Mouse (Mus musculus) bone marrow macrophage, adult 2 months (primary cell): Measurements from ENCODE around the gene Pgbd5. TPM values are rescaled to one million over a fixed set of nuclear protein-coding genes. Genes with fewer than 3 reads are reported as not detected.

Source experiments
- H3K27ac ChIP-seq: 2 replicates; pipeline ENCODE4 v1.5.1; 2012; ENCODE audit warnings: low read depth, low read length; ENCODE audit not compliant: insufficient read depth
- H3K4me1 ChIP-seq: 2 replicates; pipeline ENCODE4 v1.6.1; 2012; ENCODE audit warnings: low read length; ENCODE audit not compliant: control insufficient read depth, insufficient read depth
- H3K4me3 ChIP-seq: 2 replicates; pipeline ENCODE4 v1.5.1; 2012; ENCODE audit warnings: mild to moderate bottlenecking, low read length, moderate library complexity; ENCODE audit not compliant: insufficient read depth
- CTCF ChIP-seq: IDR thresholded peaks from 2 replicates; pipeline ENCODE4 v1.5.1; 2012; ENCODE audit warnings: low read depth, mild to moderate bottlenecking, low read length, moderate library complexity
- POLR2A ChIP-seq: IDR thresholded peaks from 2 replicates; pipeline ENCODE4 v1.6.1; 2012; ENCODE audit warnings: mild to moderate bottlenecking, low read depth, low read length, borderline replicate concordance
- polyA plus RNA-seq: library from polyadenylated mRNA; stranded (reverse); fragments of >200 nt; gene quantifications from 2 replicates; pipeline ENCODE4 v1.2.4, GENCODE M21; 2012; ENCODE audit not compliant: missing spikeins, insufficient read depth, insufficient read length

Gene Pgbd5
- polyA plus RNA-seq, 1 experiment: not detected

DNA sequence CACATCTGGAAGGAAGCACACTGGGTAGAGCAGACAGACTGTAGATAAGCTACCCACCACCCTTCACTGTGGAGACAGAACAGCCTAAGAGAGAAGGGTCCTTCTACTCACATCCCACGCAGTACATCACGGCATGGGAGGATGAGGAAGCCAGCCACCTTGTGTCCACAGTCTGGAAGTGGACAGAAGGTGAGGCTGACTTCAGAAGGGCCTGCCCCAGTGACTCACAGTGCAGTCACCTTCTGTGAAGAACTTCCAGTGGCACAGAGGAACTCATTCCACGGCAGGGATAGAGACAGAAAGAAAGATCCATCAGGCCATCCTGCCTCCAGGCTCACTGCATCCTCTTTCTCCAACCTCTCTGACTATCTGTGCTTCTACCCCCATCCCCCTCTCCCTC, 99.7 kb downstream of the Pgbd5 start:
- H3K27ac ChIP-seq: no peak overlapping the region
- TF ChIP-seq CTCF (no peak), POLR2A (no peak)
- H3K4me3 ChIP-seq: no peak overlapping the region
- no peaks in the 10 kb centered on the region for H3K4me1 ChIP-seq

DNA sequence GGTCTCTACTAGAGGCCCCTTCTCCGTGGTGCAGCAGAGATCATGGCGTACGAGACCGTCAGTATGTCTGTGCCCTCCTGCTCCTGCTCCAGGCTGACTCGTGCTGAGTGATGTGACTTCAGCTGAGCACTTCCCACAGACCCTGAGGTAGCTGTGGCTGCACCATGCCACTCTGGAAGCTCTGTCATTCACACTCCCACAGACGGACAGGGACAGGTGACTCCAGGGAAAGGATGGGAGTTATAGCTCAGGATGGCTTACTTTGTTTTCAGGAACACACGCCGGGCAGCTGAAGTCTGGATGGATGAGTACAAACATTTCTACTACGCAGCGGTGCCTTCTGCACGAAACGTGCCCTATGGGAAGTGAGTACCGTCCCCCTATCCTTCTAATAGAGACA, 103.2 kb downstream of the Pgbd5 start:
- Histone ChIP-seq H3K4me3 (no peak overlapping the region), H3K4me1 (no peaks in the 10 kb centered on the region), H3K27ac (no peak overlapping the region)
- TF ChIP-seq CTCF (no peak), POLR2A (no peak)

DNA sequence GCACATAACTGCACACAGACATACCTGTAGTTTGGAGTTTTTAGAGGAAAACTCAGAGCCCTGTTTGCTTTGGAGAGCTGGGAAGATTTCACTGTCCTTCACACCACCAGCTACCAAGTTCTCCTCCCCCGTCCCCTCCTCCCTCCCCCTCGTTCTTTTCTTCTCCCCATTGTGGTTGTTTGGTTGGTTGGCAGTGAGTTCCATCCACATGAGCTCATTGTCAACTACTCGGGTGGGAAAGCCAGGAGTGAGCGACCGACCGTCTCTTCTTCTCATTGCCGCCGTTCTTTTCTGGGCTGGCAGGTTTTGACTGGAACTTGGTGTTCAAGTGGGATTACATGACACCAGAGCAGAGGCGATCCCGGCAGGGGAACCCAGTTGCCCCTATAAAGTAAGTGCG, 107.8 kb downstream of the Pgbd5 start:
- H3K4me3 ChIP-seq: no peak overlapping the region
- no peak for TF ChIP-seq CTCF
- no peak for TF ChIP-seq POLR2A
- no peak overlapping the region for H3K27ac ChIP-seq
- 0 out of 2 replicates have a peak, but pooled peaks cover 2% of the 10 kb centered on the region for H3K4me1 ChIP-seq

DNA sequence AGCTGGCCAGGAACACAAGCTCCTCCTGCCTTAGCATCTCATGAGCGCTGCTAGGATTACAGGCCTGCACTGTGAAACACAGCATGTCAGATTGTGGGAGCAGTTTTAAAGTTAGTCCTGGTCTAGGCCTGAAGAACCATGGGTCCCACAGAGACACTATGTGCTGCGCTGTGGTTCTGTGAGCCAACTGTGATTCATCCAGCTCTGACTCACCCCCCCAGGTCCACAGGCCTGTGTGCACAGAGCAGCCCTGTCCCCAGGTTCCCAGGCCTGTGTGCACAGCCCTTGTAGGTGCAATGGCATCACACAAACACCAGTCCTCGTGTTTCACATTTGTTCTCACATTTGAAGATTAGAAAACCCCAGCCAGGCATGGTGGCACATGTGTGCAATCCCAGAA, 108.4 kb downstream of the Pgbd5 start:
- 0 out of 2 replicates have a peak, but pooled peaks cover 2% of the 10 kb centered on the region for H3K4me1 ChIP-seq
- H3K27ac ChIP-seq: no peak overlapping the region
- no peak overlapping the region for H3K4me3 ChIP-seq
- TF ChIP-seq CTCF (no peak), POLR2A (no peak)

DNA sequence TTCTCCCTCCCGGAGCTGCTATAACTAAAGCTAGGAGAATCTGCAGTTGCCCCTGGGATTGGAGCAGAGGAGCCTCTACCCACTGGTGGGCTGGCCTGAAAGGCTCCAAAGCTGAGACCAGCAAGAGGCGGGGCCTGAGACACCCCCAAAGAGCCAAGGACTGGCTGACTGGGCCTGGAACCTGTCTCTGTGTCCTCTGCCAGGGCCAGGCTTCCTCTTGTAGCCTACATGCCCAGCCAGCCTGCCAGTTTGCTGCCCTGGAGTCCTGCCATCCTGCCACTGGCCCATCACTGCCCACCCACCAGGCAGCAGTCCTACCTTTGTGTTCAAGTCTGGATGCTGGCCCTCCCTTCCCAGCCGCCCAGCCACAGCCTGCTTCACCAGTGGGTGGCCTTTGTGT, 109.0 kb downstream of the Pgbd5 start:
- Histone ChIP-seq H3K27ac (no peak overlapping the region), H3K4me3 (no peak overlapping the region), H3K4me1 (0 out of 2 replicates have a peak, but pooled peaks cover 2% of the 10 kb centered on the region)
- no peak for TF ChIP-seq POLR2A
- TF ChIP-seq CTCF: no peak

DNA sequence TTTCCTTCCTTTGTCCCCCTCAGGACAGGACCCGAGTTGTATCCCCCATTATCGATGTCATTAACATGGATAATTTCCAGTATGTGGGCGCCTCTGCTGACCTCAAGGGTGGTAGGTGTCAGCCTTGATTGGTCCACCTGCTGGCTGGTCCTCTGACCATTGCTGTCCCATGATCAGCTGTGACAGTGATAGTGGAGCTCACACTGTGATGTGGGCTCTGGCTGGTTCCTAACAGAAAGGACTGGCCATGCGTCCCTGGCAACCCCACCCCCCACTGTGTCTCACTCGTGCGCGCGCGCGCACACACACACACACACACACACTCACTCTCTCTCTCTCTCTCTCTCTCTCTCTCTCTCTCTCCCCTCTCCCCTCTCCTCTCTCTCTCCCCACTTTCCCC, 109.8 kb downstream of the Pgbd5 start:
- H3K27ac ChIP-seq: no peak overlapping the region
- no peak overlapping the region for H3K4me3 ChIP-seq
- 0 out of 2 replicates have a peak, but pooled peaks cover 2% of the 10 kb centered on the region for H3K4me1 ChIP-seq
- TF ChIP-seq POLR2A (no peak), CTCF (no peak)

DNA sequence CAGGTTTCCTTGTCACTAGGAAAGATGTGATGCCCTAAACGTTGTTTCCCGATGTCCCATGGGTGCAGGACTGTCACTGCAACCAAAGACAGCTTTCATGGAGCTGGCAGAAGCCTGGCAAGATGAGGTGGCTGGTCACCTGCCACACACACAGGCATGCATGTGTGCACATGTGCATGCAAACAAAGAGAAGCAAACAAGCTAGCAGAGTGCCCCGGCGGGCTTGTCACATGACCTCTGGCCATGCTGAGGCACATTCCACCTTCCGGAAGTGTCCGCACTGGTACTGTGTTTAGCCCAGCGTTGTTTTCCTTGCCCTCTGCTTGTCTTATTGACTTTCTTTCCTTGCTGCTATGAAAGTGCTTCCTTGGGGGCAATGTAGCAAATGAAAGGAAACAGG, 111.2 kb downstream of the Pgbd5 start:
- Histone ChIP-seq H3K4me3 (no peak overlapping the region), H3K27ac (no peak overlapping the region), H3K4me1 (0 out of 2 replicates have a peak, but pooled peaks cover 2% of the 10 kb centered on the region)
- no peak for TF ChIP-seq CTCF
- TF ChIP-seq POLR2A: no peak

DNA sequence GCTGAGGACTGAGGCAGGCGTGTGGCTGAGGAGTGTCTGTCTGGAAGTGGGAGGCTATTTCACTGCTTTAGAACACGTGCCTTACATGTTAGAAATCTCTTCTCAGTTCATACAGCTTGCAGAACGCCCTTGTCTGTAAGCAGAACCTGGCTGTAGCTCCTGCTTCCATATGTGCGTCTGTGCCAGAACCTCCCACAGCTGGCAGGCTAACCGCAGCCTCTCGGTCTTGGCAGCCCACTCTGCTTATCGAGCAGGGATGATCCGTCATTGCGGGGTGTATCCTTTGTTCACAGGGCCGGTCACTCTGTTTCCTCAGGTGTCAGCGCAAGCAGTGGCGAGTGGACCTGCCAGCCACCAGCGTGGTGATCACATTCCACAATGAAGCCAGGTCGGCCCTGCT, 116.1 kb downstream of the Pgbd5 start:
- TF ChIP-seq POLR2A (no peak), CTCF (no peak)
- Histone ChIP-seq H3K4me3 (no peak overlapping the region), H3K4me1 (no peaks in the 10 kb centered on the region), H3K27ac (no peak overlapping the region)

DNA sequence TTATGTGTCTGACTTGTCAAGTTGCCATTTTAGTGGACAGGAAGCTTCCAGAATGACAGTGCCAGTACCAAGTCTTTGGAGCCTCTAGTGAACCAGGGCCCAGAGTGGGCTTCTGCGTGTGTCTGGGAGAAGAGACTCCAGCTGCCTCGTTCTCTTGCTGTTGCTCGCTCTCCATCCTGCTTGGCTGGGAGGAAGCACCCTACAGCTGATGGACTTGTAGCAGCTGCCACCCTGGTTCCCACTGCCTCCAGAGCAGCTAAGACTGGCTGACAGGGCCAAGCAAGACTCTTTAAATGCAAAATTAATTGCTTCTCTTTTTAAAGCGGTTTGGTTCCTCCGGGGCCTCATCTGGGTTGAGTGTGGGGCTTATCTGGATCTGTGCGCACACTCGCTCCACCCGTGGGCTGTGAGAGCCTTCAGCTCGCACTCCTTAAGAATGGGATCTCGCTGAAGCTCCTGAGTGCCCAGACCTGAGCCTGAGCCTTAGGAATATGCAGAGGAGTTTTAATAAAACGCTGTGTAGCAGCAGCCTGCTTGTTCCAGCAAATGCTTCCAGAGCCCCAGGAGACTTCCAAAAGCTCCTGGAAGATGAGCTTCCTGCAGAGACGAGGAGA, 118.1 kb downstream of the Pgbd5 start:
- TF ChIP-seq POLR2A (no peak), CTCF (no peak)
- no peaks in the 10 kb centered on the region for H3K4me1 ChIP-seq
- H3K4me3 ChIP-seq: no peak overlapping the region
- no peak overlapping the region for H3K27ac ChIP-seq

DNA sequence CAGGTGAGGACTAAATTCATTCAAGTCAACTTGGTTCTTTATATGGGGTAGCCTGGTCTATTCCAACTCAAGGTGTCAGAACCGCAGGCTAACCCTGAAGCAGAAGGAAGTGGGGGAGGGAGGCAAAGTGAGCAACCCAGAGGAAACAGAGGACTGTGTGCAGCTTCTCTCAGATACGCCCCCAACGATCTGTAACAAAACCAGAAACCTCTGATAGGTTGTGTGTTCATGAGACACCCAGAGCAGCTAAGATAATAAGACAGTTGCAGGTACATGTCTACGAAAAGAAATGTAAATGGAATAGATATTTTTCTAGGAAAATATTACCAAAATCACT, 120.2 kb downstream of the Pgbd5 start:
- TF ChIP-seq POLR2A (no peak), CTCF (no peak)
- no peak overlapping the region for H3K4me3 ChIP-seq
- no peak overlapping the region for H3K27ac ChIP-seq
- no peaks in the 10 kb centered on the region for H3K4me1 ChIP-seq

Other genes starting within 250 kb of the Pgbd5 start
- 43.9 and 57.1 TPM in 2 replicates for gene Galnt2, start 208.3 kb downstream of the Pgbd5 start, polyA plus RNA-seq
- gene Cog2, start 81.1 kb upstream of the Pgbd5 start, polyA plus RNA-seq: 19.4 and 23.7 TPM in 2 replicates
- gene Agt, start 130.0 kb upstream of the Pgbd5 start, polyA plus RNA-seq: not detected in 2 replicates
- gene Capn9, start 136.5 kb upstream of the Pgbd5 start, polyA plus RNA-seq: not detected in 2 replicates
- 8.7 and 9.3 TPM in 2 replicates for gene 2310022B05Rik, start 223.7 kb upstream of the Pgbd5 start, polyA plus RNA-seq